ENCODE assay signal across 9 mouse cellular contexts in the genomic region with DNA sequence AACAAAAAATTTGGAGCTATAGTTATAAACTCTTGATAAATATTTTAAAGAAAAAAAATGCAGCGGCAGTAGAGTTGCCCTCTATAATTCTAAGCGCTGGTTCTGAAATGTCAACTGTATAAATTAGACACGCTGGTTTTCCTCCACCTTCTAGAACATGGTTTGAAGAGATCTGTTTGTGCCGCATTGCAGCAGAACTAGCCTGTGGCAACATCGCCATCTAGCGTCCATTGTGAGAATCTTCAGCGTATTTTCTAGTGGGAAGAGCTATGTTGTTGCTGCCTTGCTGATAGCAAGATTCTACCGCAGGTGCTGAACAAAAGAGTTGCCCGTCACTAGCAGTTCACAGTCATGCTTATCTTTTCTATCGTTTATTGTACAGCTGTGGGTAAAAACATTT.
DNase-seq lines count a peak whose midpoint lies in the region; ATAC-seq and TF ChIP-seq lines count a peak whose summit lies in the region.
"Had no signal": no experiment of that assay in that cellular context is flagged by ENCODE, and none has a peak within 500 bp of the region (broad histone marks: within the 10 kb centered on the region; RNA-seq: fewer than 3 reads in every experiment).

No protein-coding gene starts in this region.

- peak; percentile 91 for TF ChIP-seq CTCF in E14TG2a.4 (conservative IDR thresholded peaks at IDR 0.05; ENCODE audit: low read length)
- peak; percentile 95 for TF ChIP-seq CTCF in liver, postnatal 0 days (IDR thresholded peaks at IDR 0.05; ENCODE audit: low read depth)

- H3K9me3 ChIP-seq in E14TG2a.4 (ENCODE audit: low read length) = no peaks in the 10 kb centered on the region
- no peaks in the 10 kb centered on the region for H3K9me3 ChIP-seq in liver, postnatal 0 days (ENCODE audit: low read length)

- H3K36me3 ChIP-seq in E14TG2a.4 (ENCODE audit: insufficient read depth, low read length) = no peaks in the 10 kb centered on the region
- H3K36me3 ChIP-seq in liver, postnatal 0 days (replicated peaks; ENCODE audit: insufficient read depth, low read length) = no peaks in the 10 kb centered on the region

- no peak overlapping the region for H3K4me3 ChIP-seq in E14TG2a.4 (replicated peaks; ENCODE audit: low read length)
- H3K4me3 ChIP-seq in liver, postnatal 0 days (ENCODE audit: low read depth, low read length) = no peak overlapping the region

- H3K9ac ChIP-seq in liver, postnatal 0 days (replicated peaks) = no peak overlapping the region

- H3K4me2 ChIP-seq in liver, postnatal 0 days (ENCODE audit: low read depth, low read length) = no peak overlapping the region

- H3K4me1 ChIP-seq in E14TG2a.4 (replicated peaks; ENCODE audit: low read depth, low read length) = no peaks in the 10 kb centered on the region
- no peaks in the 10 kb centered on the region for H3K4me1 ChIP-seq in liver, postnatal 0 days (ENCODE audit: insufficient read depth)

- 4% methylated on average over 10 of the region's 10 CpGs for WGBS in liver, postnatal 0 days (ENCODE audit: insufficient replicate concordance)

- DNase-seq in adrenal gland, postnatal 36 days = peak; percentile 74
- peak; percentile 18 for DNase-seq in fat pad, adult 2 months (ENCODE audit: extremely low read depth, low read depth, low spot score)
- DNase-seq in heart, postnatal 10 days = peak; percentile 74 to 84
- peak; percentile 68 to 80 for DNase-seq in kidney, postnatal 36 days
- DNase-seq in liver, postnatal 0 days = peak; percentile 67
- DNase-seq in thymus, postnatal 25 days = peak; percentile 60

- H3K27me3 ChIP-seq in E14TG2a.4 (ENCODE audit: insufficient read depth, low read length) = 0 out of 2 replicates have a peak, but pooled peaks cover 3% of the 10 kb centered on the region
- H3K27me3 ChIP-seq in liver, postnatal 0 days (ENCODE audit: insufficient read depth, low read length) = no peaks in the 10 kb centered on the region

- intact Hi-C loops in heart, postnatal 10 days (cut with DNase I) = loop anchor here (1.0 to 5.0 kb wide), 2 partner anchors 97 to 178 kb away; no protein-coding TSS in a partner anchor

- TF ChIP-seq EP300 in liver, postnatal 0 days (IDR thresholded peaks at IDR 0.05; ENCODE audit: low read depth) = no peak

- peak; percentile 71 for ATAC-seq in liver, postnatal 0 days
- 0 out of 2 replicates have a peak, but pooled peaks have one; percentile 44 for ATAC-seq in neutrophil, adult 5-6 weeks (ENCODE audit: extremely low read depth, insufficient number of reproducible peaks, low FRiP score, poor library complexity, severe bottlenecking)

- H3K27ac ChIP-seq in liver, postnatal 0 days (ENCODE audit: low read depth) = no peak overlapping the region
- H3K27ac ChIP-seq: macrophage had no signal

Comparison
In these comparisons a context has a peak if more than half of its experiments do, and no peak if none do; other contexts are left out.
1. DNase-seq: peak in every context shown above with its lines; median percentile 79 in heart, postnatal 10 days; 74 in adrenal gland, postnatal 36 days; 74 in kidney, postnatal 36 days; 67 in liver, postnatal 0 days; 60 in thymus, postnatal 25 days; 18 in fat pad, adult 2 months.